Mouse (Mus musculus) midbrain, embryonic 16.5 days (tissue): Measurements from ENCODE around the gene Gm8947. TPM values are rescaled to one million over a fixed set of nuclear protein-coding genes. Genes with fewer than 3 reads are reported as not detected.
"Not testable (repeated sequence)": the region's sequence is repeated elsewhere in the genome, so short reads cannot be mapped to it uniquely, and the experiment has no call there.

Experiments
- ATAC-seq: fragments of 200-750 bp; cut with Nextera tagmentation; 2 replicates; pipeline ENCODE4 v1.8.0; 2017; ENCODE audit warnings: moderate TSS enrichment
- H3K27ac ChIP-seq: fragments of 300-500 bp; sonication (generic); 2 replicates; pipeline ENCODE4 v1.5.1; 2014; ENCODE audit warnings: mild to moderate bottlenecking, low read length, mixed read lengths
- H3K27me3 ChIP-seq: fragments of 300-500 bp; sonication (generic); 2 replicates; pipeline ENCODE4 v1.6.1; 2014; ENCODE audit warnings: low read depth, low read length, mixed read lengths; ENCODE audit not compliant: control insufficient read depth, insufficient read depth
- H3K36me3 ChIP-seq: fragments of 300-500 bp; sonication (generic); 2 replicates; pipeline ENCODE4 v1.6.1; 2014; ENCODE audit warnings: mild to moderate bottlenecking, low read length, moderate library complexity, mixed read lengths; ENCODE audit not compliant: control insufficient read depth, insufficient read depth
- H3K4me1 ChIP-seq: fragments of 300-500 bp; sonication (generic); 2 replicates; pipeline ENCODE4 v1.6.1; 2014; ENCODE audit warnings: mild to moderate bottlenecking, low read length, mixed read lengths; ENCODE audit not compliant: control insufficient read depth, insufficient read depth
- H3K4me2 ChIP-seq: fragments of 300-500 bp; sonication (generic); 2 replicates; pipeline ENCODE4 v1.6.1; 2014; ENCODE audit warnings: mild to moderate bottlenecking, low read length, mixed read lengths
- H3K4me3 ChIP-seq: fragments of 300-500 bp; sonication (generic); 2 replicates; pipeline ENCODE4 v1.5.1; 2014; ENCODE audit warnings: low read depth, mild to moderate bottlenecking, low read length, moderate library complexity, mixed read lengths
- H3K9ac ChIP-seq: fragments of 300-500 bp; sonication (generic); 2 replicates; pipeline ENCODE4 v1.6.1; 2014; ENCODE audit warnings: low read depth, low read length, mixed read lengths
- H3K9me3 ChIP-seq: fragments of 300-500 bp; sonication (generic); replicated peaks from 2 replicates; pipeline ENCODE4 v1.6.1; 2014; ENCODE audit warnings: mild to moderate bottlenecking, low read length, mixed read lengths; ENCODE audit not compliant: control insufficient read depth, poor library complexity, severe bottlenecking
- WGBS: fragments of 180-500 bp; shearing (Covaris S2); extraction: QIAGEN DNeasy Blood & Tissue Kit; methylation state at CpG from one replicate; pipeline ENCODE4 v1.1.7; 2014; 5-methylcytosine and 5-hydroxymethylcytosine counted together
- polyA plus RNA-seq: library from polyadenylated mRNA; unstranded; fragments of >200 nt; fragmentation: Nextera tagmentation; extraction: Ambion mirVana; gene quantifications from 2 replicates; pipeline ENCODE4 v1.2.1, GENCODE M21; 2015

Gm8947 gene
- polyA plus RNA-seq, 1 experiment from 2014 or later: not detected

- not testable (repeated sequence) for H3K4me2 ChIP-seq, H3K4me1 ChIP-seq, H3K9me3 ChIP-seq, H3K4me3 ChIP-seq, H3K27me3 ChIP-seq, H3K27ac ChIP-seq, H3K36me3 ChIP-seq, ATAC-seq, H3K9ac ChIP-seq
- 94% methylated on average over 4 of the region's 5 CpGs for WGBS
These were observed 19.5 kb downstream of the Gm8947 start for GRCm38 (mm10) chr1:151211666-151212065.

- no peaks in the 10 kb centered on the region for H3K9me3 ChIP-seq
- H3K27me3 ChIP-seq: no peaks in the 10 kb centered on the region
- no peak overlapping the region for H3K9ac ChIP-seq
- no peak overlapping the region for H3K4me3 ChIP-seq
- no peak for ATAC-seq
- H3K4me2 ChIP-seq: no peak overlapping the region
- no peaks in the 10 kb centered on the region for H3K36me3 ChIP-seq
- no peaks in the 10 kb centered on the region for H3K4me1 ChIP-seq
- WGBS: 83% methylated on average over 2 of the region's 2 CpGs
- H3K27ac ChIP-seq: no peak overlapping the region
These were observed 22.7 kb downstream of the Gm8947 start for GRCm38 (mm10) chr1:151214862-151215261.

- Histone ChIP-seq H3K9me3 (no peaks in the 10 kb centered on the region), H3K27ac (no peak overlapping the region), H3K4me2 (no peak overlapping the region), H3K4me1 (no peaks in the 10 kb centered on the region), H3K9ac (no peak overlapping the region), H3K36me3 (no peaks in the 10 kb centered on the region), H3K4me3 (no peak overlapping the region), H3K27me3 (no peaks in the 10 kb centered on the region)
- 82% methylated on average over 1 of the region's 1 CpGs for WGBS
- no peak for ATAC-seq
These were observed 23.8 kb downstream of the Gm8947 start for GRCm38 (mm10) chr1:151215985-151216384.

- 49% methylated on average over 3 of the region's 3 CpGs for WGBS
- Histone ChIP-seq H3K27ac (no peak overlapping the region), H3K4me2 (no peak overlapping the region), H3K9me3 (no peaks in the 10 kb centered on the region), H3K9ac (no peak overlapping the region), H3K36me3 (no peaks in the 10 kb centered on the region), H3K4me1 (no peaks in the 10 kb centered on the region), H3K4me3 (no peak overlapping the region), H3K27me3 (no peaks in the 10 kb centered on the region)
- ATAC-seq: no peak
These were observed 24.2 kb downstream of the Gm8947 start for GRCm38 (mm10) chr1:151216417-151216816.

GRCm38 (mm10) chr1:151219045-151219444 lies 26.9 kb downstream of the Gm8947 start:
- H3K27ac ChIP-seq: no peak overlapping the region
- H3K4me3 ChIP-seq: no peak overlapping the region
- H3K36me3 ChIP-seq: no peaks in the 10 kb centered on the region
- WGBS: 90% methylated on average over 5 of the region's 5 CpGs
- H3K9me3 ChIP-seq: no peaks in the 10 kb centered on the region
- no peak for ATAC-seq
- no peak overlapping the region for H3K9ac ChIP-seq
- no peaks in the 10 kb centered on the region for H3K27me3 ChIP-seq
- no peaks in the 10 kb centered on the region for H3K4me1 ChIP-seq
- H3K4me2 ChIP-seq: no peak overlapping the region

GRCm38 (mm10) chr1:151220098-151220497 lies 27.9 kb downstream of the Gm8947 start:
- Histone ChIP-seq H3K9ac (no peak overlapping the region), H3K27me3 (no peaks in the 10 kb centered on the region), H3K4me2 (no peak overlapping the region), H3K36me3 (no peaks in the 10 kb centered on the region), H3K4me1 (no peaks in the 10 kb centered on the region), H3K4me3 (no peak overlapping the region), H3K9me3 (no peaks in the 10 kb centered on the region), H3K27ac (no peak overlapping the region)
- no peak for ATAC-seq
- 68% methylated on average over 7 of the region's 7 CpGs for WGBS

- WGBS: 92% methylated on average over 10 of the region's 10 CpGs
These were observed 30.5 kb downstream of the Gm8947 start for GRCm38 (mm10) chr1:151222561-151223267.

GRCm38 (mm10) chr1:151223377-151223776 lies 31.2 kb downstream of the Gm8947 start:
- 77% methylated on average over 1 of the region's 1 CpGs for WGBS
- H3K4me2 ChIP-seq: no peak overlapping the region
- no peaks in the 10 kb centered on the region for H3K9me3 ChIP-seq
- no peak for ATAC-seq
- H3K27me3 ChIP-seq: no peaks in the 10 kb centered on the region
- no peaks in the 10 kb centered on the region for H3K36me3 ChIP-seq
- no peak overlapping the region for H3K9ac ChIP-seq
- H3K4me1 ChIP-seq: no peaks in the 10 kb centered on the region
- H3K4me3 ChIP-seq: no peak overlapping the region
- H3K27ac ChIP-seq: no peak overlapping the region

More at GRCm38 (mm10) chr1:151222561-151223267, 30.5 kb downstream of the Gm8947 start:
- H3K9ac ChIP-seq: no peak overlapping the region
- no peaks in the 10 kb centered on the region for H3K27me3 ChIP-seq
- H3K9me3 ChIP-seq: no peaks in the 10 kb centered on the region
- ATAC-seq: no peak
- no peaks in the 10 kb centered on the region for H3K36me3 ChIP-seq
- no peaks in the 10 kb centered on the region for H3K4me1 ChIP-seq
- no peak overlapping the region for H3K27ac ChIP-seq
- H3K4me2 ChIP-seq: no peak overlapping the region
- H3K4me3 ChIP-seq: no peak overlapping the region

- no peak overlapping the region for H3K4me3 ChIP-seq
- no peaks in the 10 kb centered on the region for H3K36me3 ChIP-seq
- H3K4me2 ChIP-seq: no peak overlapping the region
- no peak for ATAC-seq
- no peak overlapping the region for H3K9ac ChIP-seq
- no peaks in the 10 kb centered on the region for H3K27me3 ChIP-seq
- no peaks in the 10 kb centered on the region for H3K4me1 ChIP-seq
- WGBS: 94% methylated on average over 1 of the region's 1 CpGs
- H3K27ac ChIP-seq: no peak overlapping the region
- H3K9me3 ChIP-seq: no peaks in the 10 kb centered on the region
These were observed 32.4 kb downstream of the Gm8947 start for GRCm38 (mm10) chr1:151224536-151224935.
